Comparison of ENCODE assay signal across 11 mouse cellular contexts in the genomic region with DNA sequence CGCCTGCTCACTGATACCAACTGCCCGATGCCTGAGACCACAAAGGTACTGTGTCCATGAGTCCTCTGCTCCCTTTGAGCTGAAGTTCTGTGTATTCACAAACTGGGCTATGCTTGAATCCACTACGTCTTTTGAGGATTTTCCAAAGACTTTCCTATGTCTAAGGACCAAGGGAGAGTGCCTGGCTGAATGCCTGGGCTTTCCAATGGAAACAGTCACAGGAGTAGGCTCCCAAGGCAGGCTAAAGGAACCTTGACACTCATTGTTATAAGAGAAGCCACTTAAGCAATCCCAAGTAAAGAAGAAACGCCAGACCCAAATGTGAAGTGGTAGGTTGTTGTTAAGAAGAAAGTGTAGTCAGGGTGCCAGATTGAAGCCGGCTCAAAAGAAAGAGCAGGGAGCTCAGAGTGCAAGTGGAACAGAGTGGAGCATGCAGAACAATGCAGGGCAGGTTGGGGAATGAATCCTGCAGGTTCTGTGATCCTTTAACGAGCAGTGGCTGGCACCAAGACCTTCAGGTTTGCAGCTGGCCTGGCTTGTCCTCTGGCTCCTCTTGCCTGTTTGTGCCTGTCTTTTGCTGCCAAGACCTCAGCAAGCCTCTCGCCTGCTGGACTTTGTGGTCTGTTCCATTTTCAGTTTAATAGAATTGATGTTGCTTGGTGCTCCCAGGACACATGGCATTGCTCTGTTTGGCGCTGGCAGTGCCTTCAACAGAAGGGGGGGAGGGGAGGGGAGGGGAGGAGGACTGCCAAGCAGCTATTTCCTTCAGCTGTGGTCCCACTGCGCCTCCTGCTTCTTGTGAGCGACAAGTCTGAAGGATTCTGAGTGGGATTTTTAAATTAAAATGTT. TPM values are rescaled to one million over a fixed set of nuclear protein-coding genes. Genes with fewer than 3 reads are reported as not detected.
DNase-seq lines count a peak whose midpoint lies in the region; ATAC-seq and TF ChIP-seq lines count a peak whose summit lies in the region.
"Had no signal": no experiment of that assay in that cellular context is flagged by ENCODE, and none has a peak within 500 bp of the region (broad histone marks: within the 10 kb centered on the region; RNA-seq: fewer than 3 reads in every experiment).

No protein-coding gene starts in this region.

- no peaks in the 10 kb centered on the region for H3K9me3 ChIP-seq in forebrain, embryonic 14.5 days (replicated peaks; ENCODE audit: control insufficient read depth, low read length)
- H3K9me3 ChIP-seq in forebrain, embryonic 10.5 days, result no peaks in the 10 kb centered on the region
- no peaks in the 10 kb centered on the region for H3K9me3 ChIP-seq in limb, embryonic 14.5 days (ENCODE audit: control insufficient read depth, low read length)
- no peaks in the 10 kb centered on the region for H3K9me3 ChIP-seq in limb, embryonic 10.5 days (replicated peaks)
- H3K9me3 ChIP-seq in heart, embryonic 15.5 days (replicated peaks), result no peaks in the 10 kb centered on the region
- H3K9me3 ChIP-seq in neural tube, embryonic 14.5 days (ENCODE audit: control insufficient read depth, low read length), result no peaks in the 10 kb centered on the region
- H3K9me3 ChIP-seq: stomach, embryonic 15.5 days had no signal

- H3K36me3 ChIP-seq in forebrain, embryonic 14.5 days (ENCODE audit: control insufficient read depth, insufficient read depth, low read length), result no peaks in the 10 kb centered on the region
- no peaks in the 10 kb centered on the region for H3K36me3 ChIP-seq in forebrain, embryonic 10.5 days (replicated peaks)
- no peaks in the 10 kb centered on the region for H3K36me3 ChIP-seq in limb, embryonic 14.5 days (ENCODE audit: control insufficient read depth, insufficient read depth, low read length)
- no peaks in the 10 kb centered on the region for H3K36me3 ChIP-seq in limb, embryonic 10.5 days
- H3K36me3 ChIP-seq in heart, embryonic 15.5 days, result no peaks in the 10 kb centered on the region
- no peaks in the 10 kb centered on the region for H3K36me3 ChIP-seq in neural tube, embryonic 14.5 days (ENCODE audit: control insufficient read depth, insufficient read depth, low read length)
- H3K36me3 ChIP-seq: stomach, embryonic 15.5 days had no signal

- 0 out of 2 replicates have a peak overlapping the region, but pooled peaks have one; percentile 27 for H3K27ac ChIP-seq in forebrain, embryonic 14.5 days (ENCODE audit: low read depth, low read length)
- H3K27ac ChIP-seq in forebrain, embryonic 10.5 days, result no peak overlapping the region
- no peak overlapping the region for H3K27ac ChIP-seq in limb, embryonic 14.5 days (replicated peaks; ENCODE audit: low read depth, low read length)
- H3K27ac ChIP-seq in limb, embryonic 10.5 days, result no peak overlapping the region
- 0 out of 2 replicates have a peak overlapping the region, but pooled peaks have one; percentile 3 for H3K27ac ChIP-seq in heart, embryonic 15.5 days
- H3K27ac ChIP-seq in neural tube, embryonic 14.5 days (ENCODE audit: low read depth, low read length), result no peak overlapping the region
- H3K27ac ChIP-seq: macrophage; stomach, embryonic 15.5 days had no signal

- ATAC-seq in forebrain, embryonic 14.5 days, result peak; percentile 86
- no peak for ATAC-seq in limb, embryonic 14.5 days (ENCODE audit: low FRiP score, low read depth)
- ATAC-seq in heart, embryonic 15.5 days (replicated peaks; ENCODE audit: insufficient number of reproducible peaks, insufficient read depth, low FRiP score, low read depth), result no peak
- ATAC-seq in neural tube, embryonic 14.5 days (ENCODE audit: low read depth), result peak; percentile 58; the same call in 1 of the 2 replicates

- 44% methylated on average over 10 of the region's 10 CpGs for WGBS in forebrain, embryonic 14.5 days
- 69% methylated on average over 10 of the region's 10 CpGs for WGBS in forebrain, embryonic 10.5 days
- 57% methylated on average over 10 of the region's 10 CpGs for WGBS in limb, embryonic 14.5 days
- 81% methylated on average over 10 of the region's 10 CpGs for WGBS in limb, embryonic 10.5 days
- 67% methylated on average over 10 of the region's 10 CpGs for WGBS in heart, embryonic 15.5 days
- 76% methylated on average over 10 of the region's 10 CpGs for WGBS in neural tube, embryonic 14.5 days

- 0 out of 2 replicates have a peak overlapping the region, but pooled peaks have one; percentile 12 for H3K4me2 ChIP-seq in forebrain, embryonic 14.5 days (ENCODE audit: low read length)
- no peak overlapping the region for H3K4me2 ChIP-seq in limb, embryonic 14.5 days (replicated peaks; ENCODE audit: low read depth, low read length, severe bottlenecking)
- no peak overlapping the region for H3K4me2 ChIP-seq in heart, embryonic 15.5 days
- H3K4me2 ChIP-seq in neural tube, embryonic 14.5 days (ENCODE audit: low read depth, low read length), result no peak overlapping the region
- H3K4me2 ChIP-seq: stomach, embryonic 15.5 days had no signal

- peaks cover 7% of the 10 kb centered on the region for H3K4me1 ChIP-seq in forebrain, embryonic 14.5 days (ENCODE audit: control insufficient read depth, insufficient read depth, low read length)
- peaks cover 16% of the 10 kb centered on the region for H3K4me1 ChIP-seq in forebrain, embryonic 10.5 days
- H3K4me1 ChIP-seq in limb, embryonic 14.5 days (ENCODE audit: control insufficient read depth, insufficient read depth, low read length), result 0 out of 2 replicates have a peak, but pooled peaks cover 7% of the 10 kb centered on the region
- H3K4me1 ChIP-seq in limb, embryonic 10.5 days, result peaks cover 7% of the 10 kb centered on the region
- H3K4me1 ChIP-seq in heart, embryonic 15.5 days (replicated peaks), result peaks cover 4% of the 10 kb centered on the region
- no peaks in the 10 kb centered on the region for H3K4me1 ChIP-seq in neural tube, embryonic 14.5 days (ENCODE audit: control insufficient read depth, insufficient read depth, low read length)
- H3K4me1 ChIP-seq: stomach, embryonic 15.5 days had no signal

- DNase-seq in forebrain, embryonic 14.5 days (ENCODE audit: low spot score), result peak; percentile 83
- no peak for DNase-seq in forebrain, embryonic 10.5 days (ENCODE audit: extremely low spot score, low spot score)
- DNase-seq in limb, embryonic 14.5 days (ENCODE audit: low spot score), result peak; percentile 17
- DNase-seq in limb, embryonic 10.5 days (ENCODE audit: low spot score), result no peak
- no peak for DNase-seq in retina, embryonic 14.5 days (ENCODE audit: low spot score)
- DNase-seq in embryo, embryonic 10.5 days (ENCODE audit: low spot score), result no peak

- no peak overlapping the region for H3K4me3 ChIP-seq in forebrain, embryonic 14.5 days (ENCODE audit: low read depth, low read length)
- no peak overlapping the region for H3K4me3 ChIP-seq in forebrain, embryonic 10.5 days
- H3K4me3 ChIP-seq in limb, embryonic 14.5 days (replicated peaks; ENCODE audit: low read length), result no peak overlapping the region
- no peak overlapping the region for H3K4me3 ChIP-seq in limb, embryonic 10.5 days
- no peak overlapping the region for H3K4me3 ChIP-seq in heart, embryonic 15.5 days
- no peak overlapping the region for H3K4me3 ChIP-seq in neural tube, embryonic 14.5 days (ENCODE audit: low read depth, low read length)
- H3K4me3 ChIP-seq: stomach, embryonic 15.5 days had no signal

- TF ChIP-seq POLR2A in limb, embryonic 14.5 days (IDR thresholded peaks at IDR 0.05; ENCODE audit: borderline replicate concordance, extremely low read depth, insufficient read depth, insufficient read length), result no peak

- H3K27me3 ChIP-seq in forebrain, embryonic 14.5 days (replicated peaks; ENCODE audit: control insufficient read depth, insufficient read depth, low read length), result no peaks in the 10 kb centered on the region
- peaks cover 3% of the 10 kb centered on the region; the same call in 1 of the 2 replicates for H3K27me3 ChIP-seq in forebrain, embryonic 10.5 days (ENCODE audit: poor library complexity, severe bottlenecking)
- H3K27me3 ChIP-seq in limb, embryonic 14.5 days (ENCODE audit: control insufficient read depth, insufficient read depth, low read length), result no peaks in the 10 kb centered on the region
- no peaks in the 10 kb centered on the region for H3K27me3 ChIP-seq in limb, embryonic 10.5 days (ENCODE audit: low read depth, poor library complexity, severe bottlenecking)
- no peaks in the 10 kb centered on the region for H3K27me3 ChIP-seq in heart, embryonic 15.5 days
- H3K27me3 ChIP-seq in neural tube, embryonic 14.5 days (ENCODE audit: control insufficient read depth, insufficient read depth, low read length), result no peaks in the 10 kb centered on the region
- H3K27me3 ChIP-seq: stomach, embryonic 15.5 days had no signal

- no peak overlapping the region for H3K9ac ChIP-seq in forebrain, embryonic 14.5 days (ENCODE audit: low read length)
- H3K9ac ChIP-seq in limb, embryonic 14.5 days (ENCODE audit: low read depth, low read length, severe bottlenecking), result no peak overlapping the region
- H3K9ac ChIP-seq in heart, embryonic 15.5 days, result no peak overlapping the region
- H3K9ac ChIP-seq in neural tube, embryonic 14.5 days (replicated peaks; ENCODE audit: low read depth, low read length), result no peak overlapping the region
- H3K9ac ChIP-seq: stomach, embryonic 15.5 days had no signal

RNA-seq across cellular contexts. Expression of a gene that starts 22.9 kb away (rescaled TPM):
- 39.0 and 43.4 TPM in 2 replicates for polyA plus RNA-seq in forebrain, embryonic 14.5 days (2014; fragmentation: Nextera tagmentation; extraction: Ambion mirVana)
- polyA plus RNA-seq in forebrain, embryonic 10.5 days (2016; fragmentation: Nextera tagmentation; extraction: Ambion mirVana), result 3.0 and 4.8 TPM in 2 replicates
- 8.1 and 10.2 TPM in 2 replicates for polyA plus RNA-seq in limb, embryonic 14.5 days (2012; rRNA removed)
- 8.9 and 12.0 TPM in 2 replicates for polyA plus RNA-seq in limb, embryonic 14.5 days (2014; fragmentation: Nextera tagmentation; extraction: Ambion mirVana)
- polyA plus RNA-seq in limb, embryonic 10.5 days (2016; fragmentation: Nextera tagmentation; extraction: Ambion mirVana), result 3.1 and 5.5 TPM in 2 replicates
- polyA plus RNA-seq in heart, embryonic 15.5 days (2015; fragmentation: Nextera tagmentation; extraction: Ambion mirVana), result 5.5 TPM in 2 replicates
- 37.2 and 37.3 TPM in 2 replicates for polyA plus RNA-seq in neural tube, embryonic 14.5 days (2014; fragmentation: Nextera tagmentation; extraction: Ambion mirVana)
- polyA plus RNA-seq: C2C12 had no signal

Comparison
In these comparisons a context has a peak if more than half of its experiments do, and no peak if none do; other contexts are left out.
1. DNase-seq: peak in forebrain, embryonic 14.5 days (single experiment) and limb, embryonic 14.5 days (single experiment); none in forebrain, embryonic 10.5 days (single experiment), limb, embryonic 10.5 days (single experiment), retina, embryonic 14.5 days (single experiment) and embryo, embryonic 10.5 days (single experiment).
2. H3K27ac ChIP-seq: peak in forebrain, embryonic 14.5 days (single experiment) and heart, embryonic 15.5 days (single experiment); none in forebrain, embryonic 10.5 days (single experiment), limb, embryonic 14.5 days (single experiment), limb, embryonic 10.5 days (single experiment) and neural tube, embryonic 14.5 days (single experiment).
3. ATAC-seq: peak in forebrain, embryonic 14.5 days (single experiment) and neural tube, embryonic 14.5 days (single experiment); none in limb, embryonic 14.5 days (single experiment) and heart, embryonic 15.5 days (single experiment).